Mouse (Mus musculus): ENCODE data around the gene Ntn1.

GRCm38 (mm10) chr11:68286142-68286808 is 114.3 kb downstream of the Ntn1 start:
- TF ChIP-seq CTCF (IDR thresholded peaks at IDR 0.05; ENCODE audit: extremely low read depth, insufficient read length, insufficient replicate concordance, low read depth, low read length) = no peak
- TF ChIP-seq POLR2A (IDR thresholded peaks at IDR 0.05; ENCODE audit: low read depth, low read length) = no peak

All from small intestine, adult 2 months (tissue).